Mouse (Mus musculus) kidney, adult 2 months (tissue): ENCODE data around the gene Snapc3.

Experiments used
- CTCF ChIP-seq: fragments of 200-500 bp; conservative IDR thresholded peaks from 2 replicates; pipeline ENCODE4 v1.5.1; 2011; ENCODE audit warnings: low read depth, mild to moderate bottlenecking, control low read depth, low read length, moderate library complexity, mixed read lengths; ENCODE audit not compliant: insufficient read depth, insufficient read length
- POLR2A ChIP-seq: fragments of 200-500 bp; IDR thresholded peaks from one replicate; pipeline ENCODE4 v1.6.1; 2011; ENCODE audit warnings: low read depth, low read length, control low read depth

DNA sequence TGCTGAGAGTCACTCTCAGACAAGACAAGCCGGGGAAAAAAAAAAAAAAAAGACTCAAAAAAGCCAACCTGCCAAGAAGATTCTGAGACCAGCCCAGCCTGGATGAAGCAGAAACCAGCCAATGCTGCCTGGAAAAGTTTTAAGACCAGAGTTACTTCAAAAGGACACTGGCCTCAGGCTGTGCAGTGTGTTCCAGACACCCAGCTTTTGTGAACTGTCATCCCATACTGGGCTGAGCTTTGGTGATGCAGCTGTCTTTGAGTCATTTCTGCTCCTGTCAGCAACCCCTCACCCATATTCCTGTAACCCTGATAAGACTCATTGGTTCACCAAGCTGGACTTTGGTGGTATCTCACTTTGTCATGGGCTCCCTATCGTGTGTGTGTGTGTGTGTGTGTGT, 95.1 kb downstream of the Snapc3 start:
- TF ChIP-seq CTCF (no peak), POLR2A (no peak)
